Mouse (Mus musculus) lung, postnatal 14 days (tissue): ENCODE data around the gene Sele.
"Not testable (repeated sequence)": the region's sequence is repeated elsewhere in the genome, so short reads cannot be mapped to it uniquely, and the experiment has no call there.

Experiments
- DNase-seq: peaks from one replicate; pipeline ENCODE4 v3.0.0; 2021

The Sele gene

GRCm38 (mm10) chr1:164047934-164048333 lies at the start of gene Sele:
Gene Sele, plus strand, starts transcription at chr1:164048234.
- no peak for DNase-seq

- no peak for DNase-seq
Measured at GRCm38 (mm10) chr1:164001831-164002452, 46.1 kb upstream of the Sele start.

- DNase-seq, result no peak
Measured at GRCm38 (mm10) chr1:164004311-164004710, 43.7 kb upstream of the Sele start.

- DNase-seq, result peak; percentile 44
Measured at GRCm38 (mm10) chr1:164009235-164009634, 38.8 kb upstream of the Sele start.

GRCm38 (mm10) chr1:164014616-164015015 lies 33.4 kb upstream of the Sele start:
- no peak for DNase-seq

GRCm38 (mm10) chr1:164018221-164018896 lies 29.7 kb upstream of the Sele start:
- DNase-seq, result no peak

GRCm38 (mm10) chr1:164019789-164020188 lies 28.2 kb upstream of the Sele start:
- DNase-seq, result no peak

- not testable (repeated sequence) for DNase-seq
Measured at GRCm38 (mm10) chr1:164020746-164021145, 27.3 kb upstream of the Sele start.

- not testable (repeated sequence) for DNase-seq
Measured at GRCm38 (mm10) chr1:164022106-164022505, 25.9 kb upstream of the Sele start.

- DNase-seq, result no peak
Measured at GRCm38 (mm10) chr1:164025685-164026084, 22.3 kb upstream of the Sele start.

GRCm38 (mm10) chr1:164027416-164027815 lies 20.6 kb upstream of the Sele start:
- peak; percentile 36 for DNase-seq

GRCm38 (mm10) chr1:164040385-164041135 lies 7.5 kb upstream of the Sele start:
- DNase-seq, result no peak

- DNase-seq, result peak; percentile 27
Measured at GRCm38 (mm10) chr1:164043549-164043948, 4.5 kb upstream of the Sele start.

GRCm38 (mm10) chr1:164053561-164053960 lies 5.5 kb downstream of the Sele start:
- no peak for DNase-seq

- DNase-seq, result no peak
Measured at GRCm38 (mm10) chr1:164054800-164055199, 6.8 kb downstream of the Sele start.

- no peak for DNase-seq
Measured at GRCm38 (mm10) chr1:164060071-164060470, 12.0 kb downstream of the Sele start.

- DNase-seq, result peak; percentile 32
Measured at GRCm38 (mm10) chr1:164061278-164061677, 13.2 kb downstream of the Sele start.

- DNase-seq, result peak; percentile 5
Measured at GRCm38 (mm10) chr1:164061925-164062324, 13.9 kb downstream of the Sele start, which contains the start of gene Sell. Gene Sell, plus strand, starts transcription at chr1:164061982.

GRCm38 (mm10) chr1:164062856-164063255 lies 14.8 kb downstream of the Sele start:
- no peak for DNase-seq

- no peak for DNase-seq
Measured at GRCm38 (mm10) chr1:164063745-164064144, 15.7 kb downstream of the Sele start.

- no peak for DNase-seq
Measured at GRCm38 (mm10) chr1:164069261-164069660, 21.2 kb downstream of the Sele start.

GRCm38 (mm10) chr1:164070461-164070860 lies 22.4 kb downstream of the Sele start:
- no peak for DNase-seq

GRCm38 (mm10) chr1:164071111-164071510 lies 23.1 kb downstream of the Sele start:
- no peak for DNase-seq

GRCm38 (mm10) chr1:164072001-164072400 lies 24.0 kb downstream of the Sele start:
- DNase-seq, result no peak
